Mouse (Mus musculus): ENCODE measurements at regions not wholly inside any gene's neighbourhood (a gene's known extent, or its start where the extent isn't known, plus 50 kb on each side); places are given as distances from the start of the nearest gene placed in this dataset.

- DNase-seq (ENCODE audit: low spot score in 2 of 2), result no peak
Measured at GRCm38 (mm10) chr16:71197523-71197922, 883.8 kb downstream of the Gbe1 start.

- DNase-seq (ENCODE audit: low spot score in 2 of 2), result no peak
Measured at GRCm38 (mm10) chr16:71208806-71209205, 895.1 kb downstream of the Gbe1 start.

GRCm38 (mm10) chr16:71224469-71224868 lies 910.7 kb downstream of the Gbe1 start:
- no peak for DNase-seq (ENCODE audit: low spot score in 2 of 2)

GRCm38 (mm10) chr16:71230104-71230653 lies 916.4 kb downstream of the Gbe1 start:
- no peak for DNase-seq (ENCODE audit: low spot score in 2 of 2)

- DNase-seq (ENCODE audit: low spot score in 2 of 2), result no peak
Measured at GRCm38 (mm10) chr16:71243065-71243464, 929.3 kb downstream of the Gbe1 start.

GRCm38 (mm10) chr16:71243480-71243879 lies 929.7 kb downstream of the Gbe1 start:
- DNase-seq (ENCODE audit: low spot score in 2 of 2), result no peak

- peak in 1 of 2 experiments; percentile 6 for DNase-seq (ENCODE audit: low spot score in 2 of 2)
Measured at GRCm38 (mm10) chr16:71247516-71248139, 933.9 kb downstream of the Gbe1 start.

GRCm38 (mm10) chr16:71255740-71256139 lies 942.0 kb downstream of the Gbe1 start:
- DNase-seq (ENCODE audit: low spot score in 2 of 2), result no peak

GRCm38 (mm10) chr16:71256175-71256574 lies 942.4 kb downstream of the Gbe1 start:
- no peak for DNase-seq (ENCODE audit: low spot score in 2 of 2)

- no peak for DNase-seq (ENCODE audit: low spot score in 2 of 2)
Measured at GRCm38 (mm10) chr16:71267191-71267590, 953.4 kb downstream of the Gbe1 start.

Measured in urinary bladder, adult 18-20 months (tissue).